Mouse (Mus musculus): ENCODE measurements around the gene Ostm1.

GRCm38 (mm10) chr10:42672798-42673197 is 89.2 kb downstream of the Ostm1 start:
- TF ChIP-seq TCF12 (IDR thresholded peaks at IDR 0.05; ENCODE audit: insufficient read depth, poor library complexity, severe bottlenecking) (no peak), MAX (IDR thresholded peaks at IDR 0.05; ENCODE audit: low read depth) (no peak), POLR2A (IDR thresholded peaks at IDR 0.05; ENCODE audit: insufficient read length, low read depth) (no peak), E2F4 (IDR thresholded peaks at IDR 0.05; ENCODE audit: insufficient read depth) (no peak)

Measured in myocyte (in vitro differentiated cells).